In genomic region chr4:62229448-62229847, GRCm38 (mm10) we compare ENCODE assay signal across 9 mouse cellular contexts. TPM values are rescaled to one million over a fixed set of nuclear protein-coding genes. Genes with fewer than 3 reads are reported as not detected.
DNase-seq lines count a peak whose midpoint lies in the region; ATAC-seq and TF ChIP-seq lines count a peak whose summit lies in the region.
"Had no signal": no experiment of that assay in that cellular context is flagged by ENCODE, and none has a peak within 500 bp of the region (broad histone marks: within the 10 kb centered on the region; RNA-seq: fewer than 3 reads in every experiment).

No protein-coding gene starts in this region.

- no peaks in the 10 kb centered on the region for H3K36me3 ChIP-seq in forebrain, embryonic 10.5 days (replicated peaks)
- H3K36me3 ChIP-seq: midbrain, embryonic 12.5 days had no signal

- TF ChIP-seq POLR2A in cortical plate, adult 2 months (IDR thresholded peaks at IDR 0.05; ENCODE audit: extremely low read depth, insufficient read depth, low read length): no peak

- no peaks in the 10 kb centered on the region for H3K27me3 ChIP-seq in forebrain, embryonic 10.5 days (ENCODE audit: poor library complexity, severe bottlenecking)
- H3K27me3 ChIP-seq: midbrain, embryonic 12.5 days had no signal

- no peak for ATAC-seq in erythroblast, adult 5-6 weeks (replicated peaks; ENCODE audit: low FRiP score, poor library complexity, severe bottlenecking)

- 91% methylated on average over 7 of the region's 7 CpGs for WGBS in forebrain, embryonic 10.5 days

- TF ChIP-seq CTCF in cortical plate, adult 2 months (IDR thresholded peaks at IDR 0.05; ENCODE audit: extremely low read depth, insufficient read depth, low read length): peak; percentile 31; the same call in 1 of the 2 replicates

- H3K4me1 ChIP-seq in cortical plate, adult 2 months (ENCODE audit: control insufficient read depth, insufficient read depth, low read length): no peaks in the 10 kb centered on the region
- H3K4me1 ChIP-seq in forebrain, embryonic 10.5 days: no peaks in the 10 kb centered on the region
- H3K4me1 ChIP-seq: midbrain, embryonic 12.5 days had no signal

- no peak overlapping the region for H3K27ac ChIP-seq in cortical plate, adult 2 months (ENCODE audit: insufficient read depth, low read length)
- H3K27ac ChIP-seq in forebrain, embryonic 10.5 days: no peak overlapping the region
- H3K27ac ChIP-seq: midbrain, embryonic 12.5 days had no signal

- DNase-seq in adrenal gland, postnatal 36 days: peak; percentile 9 to 12
- DNase-seq in adrenal gland, postnatal 25 days: no peak
- DNase-seq in layer of hippocampus, adult 11-12 months (ENCODE audit: low spot score): peak; percentile 30
- DNase-seq in layer of hippocampus, postnatal 10 days (ENCODE audit: low spot score in 2 of 2): no peak
- peak; percentile 30 to 40 for DNase-seq in B cell, adult 2 months
- no peak for DNase-seq in forebrain, embryonic 10.5 days (ENCODE audit: extremely low spot score, low spot score)

- H3K9me3 ChIP-seq in forebrain, embryonic 10.5 days: no peaks in the 10 kb centered on the region
- H3K9me3 ChIP-seq: midbrain, embryonic 12.5 days had no signal

- no peak overlapping the region for H3K4me3 ChIP-seq in cortical plate, adult 2 months (ENCODE audit: insufficient read depth, low read length)
- H3K4me3 ChIP-seq in forebrain, embryonic 10.5 days: no peak overlapping the region
- H3K4me3 ChIP-seq: midbrain, embryonic 12.5 days had no signal

RNA-seq across cellular contexts. Expression of gene Zfp37, which starts 1.4 kb away (rescaled TPM):
- total RNA-seq in adrenal gland, postnatal 36 days (2021): 1 to 10 TPM; 5.4 to 6.2 TPM
- total RNA-seq in adrenal gland, postnatal 25 days (2021): 3.8 and 5.2 TPM in 2 replicates
- total RNA-seq in layer of hippocampus, postnatal 10 days (2021): 10 to 100 TPM; 23.0 to 28.1 TPM
- polyA plus RNA-seq in cortical plate, adult 2 months (2012; rRNA removed): 10.1 and 11.2 TPM in 2 replicates
- not detected in 2 replicates for total RNA-seq in erythroblast, adult 5-6 weeks (2015; ENCODE audit: low replicate concordance)
- not detected in 2 replicates for total RNA-seq in erythroblast, adult 5-6 weeks (2017; ENCODE audit: low replicate concordance)
- 19.7 and 22.1 TPM in 2 replicates for polyA plus RNA-seq in forebrain, embryonic 10.5 days (2016; fragmentation: Nextera tagmentation; extraction: Ambion mirVana)

RNA-seq across cellular contexts. Expression of gene Slc31a2, which starts 32.9 kb away (rescaled TPM):
- total RNA-seq in adrenal gland, postnatal 36 days (2021): 10 to 100 TPM; 30.8 to 36.9 TPM
- 27.7 and 30.6 TPM in 2 replicates for total RNA-seq in adrenal gland, postnatal 25 days (2021)
- total RNA-seq in layer of hippocampus, postnatal 10 days (2021): 10 to 100 TPM in 1 of 2 experiments, 1 to 10 TPM in 1; 9.5 to 11.3 TPM
- polyA plus RNA-seq in cortical plate, adult 2 months (2012; rRNA removed): 11.8 and 12.8 TPM in 2 replicates
- 15.0 and 24.4 TPM in 2 replicates for total RNA-seq in erythroblast, adult 5-6 weeks (2015; ENCODE audit: low replicate concordance)
- total RNA-seq in erythroblast, adult 5-6 weeks (2017; ENCODE audit: low replicate concordance): 8.8 and 13.6 TPM in 2 replicates
- 8.6 and 10.1 TPM in 2 replicates for polyA plus RNA-seq in forebrain, embryonic 10.5 days (2016; fragmentation: Nextera tagmentation; extraction: Ambion mirVana)

Comparison
In these comparisons a context has a peak if more than half of its experiments do, and no peak if none do; other contexts are left out.
1. DNase-seq: peak in adrenal gland, postnatal 36 days (2 of 2), layer of hippocampus, adult 11-12 months (single experiment) and B cell, adult 2 months (2 of 2); none in adrenal gland, postnatal 25 days (single experiment), layer of hippocampus, postnatal 10 days (0 of 2) and forebrain, embryonic 10.5 days (single experiment).